Mouse (Mus musculus) liver, embryonic 14.5 days (tissue): ENCODE results near the gene Galntl6.

Experiments
- CTCF ChIP-seq: IDR thresholded peaks from 2 replicates; pipeline ENCODE4 v1.5.1; 2016; ENCODE audit warnings: antibody characterized with exemption, low read depth, control low read depth
- EP300 ChIP-seq: IDR thresholded peaks from 2 replicates; pipeline ENCODE4 v1.6.1; 2016; ENCODE audit warnings: antibody characterized with exemption, low read depth

DNA sequence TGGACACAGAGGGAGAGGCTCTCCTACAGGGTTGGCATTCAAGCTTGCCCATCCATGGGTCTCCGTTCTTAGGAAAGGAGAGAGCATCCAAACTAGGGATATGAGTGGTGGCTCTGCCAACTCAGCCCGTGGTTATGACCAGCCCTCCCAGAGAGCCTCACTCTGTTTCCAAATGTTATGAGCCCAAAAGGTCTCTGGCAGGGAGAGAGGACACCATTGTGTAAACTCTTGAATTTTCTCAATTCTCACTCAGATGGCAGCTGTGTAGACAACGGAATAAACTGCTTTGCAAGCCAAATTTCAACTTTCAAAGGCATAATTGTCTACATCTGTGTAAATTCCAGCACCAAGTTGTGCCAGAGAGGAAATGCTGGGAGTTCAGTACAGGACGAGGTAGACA lies 1105.4 kb downstream of the Galntl6 start:
- TF ChIP-seq CTCF (no peak), EP300 (no peak)
